Mouse (Mus musculus) liver, adult 2 months (tissue): ENCODE measurements at regions not wholly inside any gene's neighbourhood (a gene's known extent, or its start where the extent isn't known, plus 50 kb on each side); places are given as distances from the start of the nearest gene placed in this dataset.

Experiments used
- CTCF ChIP-seq: fragments of 200-500 bp; IDR thresholded peaks from 2 replicates; pipeline ENCODE4 v1.5.1; 2011; ENCODE audit warnings: low read depth, low read length, control low read depth
- POLR2A ChIP-seq: fragments of 200-500 bp; IDR thresholded peaks from 2 replicates; pipeline ENCODE4 v1.6.1; 2011; ENCODE audit warnings: low read length, control low read depth; ENCODE audit not compliant: insufficient read depth; ENCODE audit errors: extremely low read depth

DNA sequence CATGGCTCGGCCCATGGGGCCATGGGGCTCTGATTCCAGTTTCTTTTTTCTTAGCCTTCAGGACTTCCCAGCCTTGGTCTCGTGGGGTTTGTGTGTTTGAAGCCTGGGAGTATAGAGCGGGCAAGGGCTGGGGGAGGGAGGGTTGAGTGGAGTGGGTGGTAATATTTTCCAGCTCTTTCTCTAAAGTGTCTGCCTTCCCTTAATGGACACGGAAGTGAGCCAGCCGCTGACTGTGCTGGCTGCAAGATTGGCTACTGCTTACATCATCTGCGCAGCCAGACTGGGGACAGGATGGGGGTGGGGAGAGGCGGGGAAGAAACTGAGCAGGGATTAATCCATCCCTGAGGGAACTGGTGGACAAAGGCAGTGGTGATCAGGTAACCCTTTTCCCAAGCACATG, 52.3 kb downstream of the Tnp1 start:
- TF ChIP-seq CTCF = no peak
- TF ChIP-seq POLR2A = no peak
